Mouse (Mus musculus) liver, embryonic 15.5 days (tissue): ENCODE data around the gene 3110009E18Rik. TPM values are rescaled to one million over a fixed set of nuclear protein-coding genes. Genes with fewer than 3 reads are reported as not detected.
A peak's percentile ranks its signal among the peaks of the same experiment; 100 is the strongest.

Experiments
- ATAC-seq: fragments of 200-750 bp; cut with Nextera tagmentation; 2 replicates; pipeline ENCODE4 v1.8.0; 2017; ENCODE audit warnings: moderate number of reproducible peaks, mild to moderate bottlenecking, moderate library complexity; ENCODE audit not compliant: insufficient read depth
- H3K27ac ChIP-seq: fragments of 300-500 bp; sonication (generic); replicated peaks from 2 replicates; pipeline ENCODE4 v1.5.1; 2015; ENCODE audit warnings: mild to moderate bottlenecking, inconsistent platforms
- H3K27me3 ChIP-seq: fragments of 300-500 bp; sonication (generic); 2 replicates; pipeline ENCODE4 v1.6.1; 2015; ENCODE audit warnings: mild to moderate bottlenecking, inconsistent platforms
- H3K36me3 ChIP-seq: fragments of 300-500 bp; sonication (generic); replicated peaks from 2 replicates; pipeline ENCODE4 v1.6.1; 2015; ENCODE audit warnings: moderate library complexity, mild to moderate bottlenecking, inconsistent platforms
- H3K4me1 ChIP-seq: fragments of 300-500 bp; sonication (generic); replicated peaks from 2 replicates; pipeline ENCODE4 v1.6.1; 2015; ENCODE audit warnings: inconsistent platforms
- H3K4me2 ChIP-seq: fragments of 300-500 bp; sonication (generic); 2 replicates; pipeline ENCODE4 v1.6.1; 2015; ENCODE audit warnings: moderate library complexity, mild to moderate bottlenecking, inconsistent platforms
- H3K4me3 ChIP-seq: fragments of 300-500 bp; sonication (generic); replicated peaks from 2 replicates; pipeline ENCODE4 v1.5.1; 2015; ENCODE audit warnings: mild to moderate bottlenecking, inconsistent platforms
- H3K9ac ChIP-seq: fragments of 300-500 bp; sonication (generic); 2 replicates; pipeline ENCODE4 v1.6.1; 2015; ENCODE audit warnings: moderate library complexity, mild to moderate bottlenecking, inconsistent platforms
- H3K9me3 ChIP-seq: fragments of 300-500 bp; sonication (generic); replicated peaks from 2 replicates; pipeline ENCODE4 v1.6.1; 2016; ENCODE audit warnings: inconsistent platforms
- WGBS: fragments of 180-500 bp; shearing (Covaris S2); methylation state at CpG from one replicate; pipeline ENCODE4 v1.1.7; 2015; ENCODE audit warnings: mixed read lengths; ENCODE audit not compliant: insufficient replicate concordance; 5-methylcytosine and 5-hydroxymethylcytosine counted together
- polyA plus RNA-seq: library from polyadenylated mRNA; unstranded; fragments of >200 nt; fragmentation: Nextera tagmentation; extraction: Ambion mirVana; gene quantifications from 2 replicates; pipeline ENCODE4 v1.2.1, GENCODE M21; 2015

The 3110009E18Rik gene
- polyA plus RNA-seq, 1 experiment from 2014 or later, result 5.8 TPM

DNA sequence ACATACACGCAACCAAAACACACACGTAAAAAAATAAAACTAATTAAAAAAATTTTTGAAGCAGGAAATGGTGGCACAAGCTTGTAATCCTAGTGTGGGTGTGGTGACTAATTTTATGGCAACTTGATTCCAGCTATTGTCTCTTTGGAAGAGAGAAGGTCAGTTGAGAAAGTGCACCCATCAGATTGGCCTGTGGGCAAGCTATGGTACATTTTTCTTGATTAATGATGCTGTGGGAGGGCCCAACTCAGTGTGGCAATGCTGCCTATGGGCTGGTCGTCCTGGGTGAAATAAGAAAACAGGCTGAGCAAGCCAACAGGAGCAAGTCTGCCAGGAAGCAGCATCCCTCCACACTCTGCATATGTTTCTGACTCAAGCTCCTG, 19.8 kb upstream of the 3110009E18Rik start:
- Histone ChIP-seq H3K27me3 (no peaks in the 10 kb centered on the region), H3K4me3 (no peak overlapping the region), H3K9ac (no peak overlapping the region), H3K4me2 (no peak overlapping the region), H3K36me3 (no peaks in the 10 kb centered on the region), H3K4me1 (0 out of 2 replicates have a peak, but pooled peaks cover 6% of the 10 kb centered on the region), H3K9me3 (no peaks in the 10 kb centered on the region), H3K27ac (no peak overlapping the region)
- 56% methylated on average over 3 of the region's 3 CpGs for WGBS
- ATAC-seq, result no peak

DNA sequence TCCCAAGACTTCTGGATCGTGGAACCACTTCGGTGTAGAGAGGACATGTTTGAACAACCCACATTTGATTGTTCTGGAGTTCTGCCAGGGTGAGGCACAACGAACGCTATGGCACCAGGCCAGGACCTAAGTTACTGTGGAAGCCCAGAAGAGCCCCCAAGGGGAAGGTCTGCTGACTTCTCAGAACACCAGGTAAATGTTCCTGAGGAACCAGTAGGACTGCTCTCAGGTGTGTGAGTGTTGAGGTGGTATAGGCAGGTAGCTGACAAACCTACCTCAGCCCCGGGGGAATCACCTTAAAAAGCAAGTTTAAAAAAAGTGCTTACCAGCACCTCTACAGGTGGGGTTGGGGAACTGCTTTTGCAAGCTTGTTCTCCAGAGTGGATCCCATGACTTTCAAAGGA, 15.4 kb upstream of the 3110009E18Rik start:
- H3K9ac ChIP-seq, result no peak overlapping the region
- no peaks in the 10 kb centered on the region for H3K9me3 ChIP-seq
- H3K4me1 ChIP-seq, result no peaks in the 10 kb centered on the region
- no peak overlapping the region for H3K27ac ChIP-seq
- no peaks in the 10 kb centered on the region for H3K36me3 ChIP-seq
- no peak overlapping the region for H3K4me3 ChIP-seq
- no peak overlapping the region for H3K4me2 ChIP-seq
- no peak for ATAC-seq
- H3K27me3 ChIP-seq, result no peaks in the 10 kb centered on the region
- 61% methylated on average over 5 of the region's 5 CpGs for WGBS

DNA sequence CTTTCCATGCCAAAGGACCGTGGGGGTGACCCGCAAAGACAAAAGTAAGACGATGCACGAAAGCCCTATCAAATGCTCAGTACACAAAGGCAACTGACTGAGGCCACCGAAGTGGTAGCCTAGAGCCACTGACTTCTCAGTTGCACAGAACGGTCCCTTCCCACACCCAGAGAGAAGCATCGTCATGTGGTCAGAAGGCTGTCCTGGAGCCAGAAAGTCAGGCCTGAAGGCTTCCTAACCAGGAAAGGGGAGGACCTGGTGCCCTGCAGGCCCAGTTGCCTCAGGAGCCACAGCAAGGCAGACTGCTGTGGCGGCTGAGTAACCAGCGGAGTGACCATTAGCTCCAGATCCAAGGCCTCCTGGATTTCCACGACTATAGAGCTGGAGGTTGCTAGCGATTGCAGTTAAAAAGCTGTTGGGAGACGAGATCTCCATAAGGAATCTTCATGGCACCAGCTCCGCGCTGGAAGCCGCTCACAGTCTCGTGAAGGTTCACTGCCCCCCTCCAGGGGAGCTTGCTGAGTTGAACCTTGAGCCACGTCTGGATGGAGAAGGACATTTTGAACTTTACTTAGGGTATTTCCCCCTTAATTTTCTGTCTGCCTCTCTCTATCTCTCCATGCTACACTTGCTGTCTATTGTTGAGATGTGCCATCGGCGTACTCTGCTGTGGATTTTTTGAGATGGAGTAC, 11.1 kb upstream of the 3110009E18Rik start:
- H3K4me1 ChIP-seq, result peaks cover 10% of the 10 kb centered on the region; the same call in 1 of the 2 replicates
- no peak overlapping the region for H3K27ac ChIP-seq
- H3K27me3 ChIP-seq, result no peaks in the 10 kb centered on the region
- 79% methylated on average over 19 of the region's 19 CpGs for WGBS
- H3K36me3 ChIP-seq, result peaks cover 29% of the 10 kb centered on the region
- H3K9ac ChIP-seq, result no peak overlapping the region
- ATAC-seq, result no peak
- 0 out of 2 replicates have a peak, but pooled peaks cover 4% of the 10 kb centered on the region for H3K9me3 ChIP-seq
- H3K4me2 ChIP-seq, result no peak overlapping the region
- no peak overlapping the region for H3K4me3 ChIP-seq

DNA sequence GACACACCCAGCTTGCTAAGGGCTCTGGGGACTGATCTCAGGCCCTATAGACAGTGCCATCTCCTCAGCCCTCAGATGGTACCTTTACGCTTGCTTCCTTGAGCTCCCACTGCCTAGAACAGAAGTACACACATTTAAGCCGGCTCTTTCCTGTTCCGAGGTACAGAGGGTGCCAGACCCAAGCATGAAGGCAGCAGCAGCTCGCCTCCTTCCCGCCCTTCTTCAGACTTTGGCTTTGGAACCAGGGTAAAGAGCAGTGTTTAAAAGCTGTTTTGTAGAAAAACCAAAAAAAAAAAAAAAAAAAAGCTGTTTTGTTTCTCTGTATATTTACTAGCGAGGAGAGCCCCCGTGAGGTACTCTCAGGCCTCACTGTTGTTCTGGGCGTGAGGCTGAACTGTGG, 9.2 kb upstream of the 3110009E18Rik start:
- H3K4me3 ChIP-seq, result no peak overlapping the region
- peaks cover 10% of the 10 kb centered on the region; the same call in 1 of the 2 replicates for H3K4me1 ChIP-seq
- H3K4me2 ChIP-seq, result no peak overlapping the region
- 0 out of 2 replicates have a peak, but pooled peaks cover 4% of the 10 kb centered on the region for H3K9me3 ChIP-seq
- peaks cover 42% of the 10 kb centered on the region for H3K36me3 ChIP-seq
- H3K27ac ChIP-seq, result no peak overlapping the region
- H3K27me3 ChIP-seq, result no peaks in the 10 kb centered on the region
- 70% methylated on average over 8 of the region's 8 CpGs for WGBS
- no peak for ATAC-seq
- no peak overlapping the region for H3K9ac ChIP-seq

DNA sequence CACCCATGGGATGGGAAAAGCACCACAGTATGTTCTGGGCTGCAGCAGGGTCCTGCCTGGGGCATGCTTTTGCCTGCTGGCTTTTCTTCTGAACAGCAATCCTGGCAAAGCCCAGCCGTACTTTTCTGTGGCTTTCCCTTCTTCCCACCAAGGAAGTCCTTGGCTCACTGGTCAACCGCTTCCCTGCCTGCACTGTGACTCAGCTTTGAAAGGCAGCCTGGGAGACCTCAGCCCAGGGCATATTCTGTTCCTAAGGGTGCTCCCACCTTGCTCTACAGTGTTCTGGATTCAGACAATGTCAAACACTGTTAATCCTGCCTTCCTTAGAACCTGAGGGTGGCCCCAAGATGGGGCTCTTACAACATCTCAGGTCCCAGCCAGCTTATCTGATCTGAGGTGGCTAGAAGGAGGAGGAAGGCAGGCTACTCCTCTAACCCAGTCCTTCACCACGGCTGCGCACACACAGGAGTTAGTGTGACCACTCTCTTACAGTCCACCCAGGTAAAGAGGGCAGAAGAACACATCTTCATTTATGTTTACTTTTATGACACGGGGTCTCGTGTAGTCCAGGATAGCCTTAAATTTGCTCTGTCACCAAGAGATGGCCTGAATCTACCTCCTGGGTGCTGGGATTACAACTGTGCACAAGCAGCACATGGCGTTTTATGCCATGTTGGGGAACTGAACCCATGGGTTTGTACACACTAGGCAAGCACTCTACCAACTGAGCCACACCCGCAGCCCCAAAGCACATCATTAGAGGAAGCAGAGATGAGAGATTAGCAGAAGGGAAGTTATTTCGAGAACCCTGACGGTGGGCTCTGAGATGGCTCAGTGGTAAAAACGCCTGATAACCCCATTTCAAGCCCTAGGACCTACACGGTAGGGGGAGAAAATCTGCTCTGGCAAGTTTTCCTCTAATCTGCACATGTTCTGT, 8.5 kb upstream of the 3110009E18Rik start:
- H3K4me3 ChIP-seq, result no peak overlapping the region
- ATAC-seq, result no peak
- no peak overlapping the region for H3K9ac ChIP-seq
- peaks cover 10% of the 10 kb centered on the region; the same call in 1 of the 2 replicates for H3K4me1 ChIP-seq
- H3K36me3 ChIP-seq, result peaks cover 47% of the 10 kb centered on the region
- 0 out of 2 replicates have a peak, but pooled peaks cover 4% of the 10 kb centered on the region for H3K9me3 ChIP-seq
- no peak overlapping the region for H3K4me2 ChIP-seq
- no peak overlapping the region for H3K27ac ChIP-seq
- no peaks in the 10 kb centered on the region for H3K27me3 ChIP-seq
- WGBS, result 43% methylated on average over 12 of the region's 12 CpGs

DNA sequence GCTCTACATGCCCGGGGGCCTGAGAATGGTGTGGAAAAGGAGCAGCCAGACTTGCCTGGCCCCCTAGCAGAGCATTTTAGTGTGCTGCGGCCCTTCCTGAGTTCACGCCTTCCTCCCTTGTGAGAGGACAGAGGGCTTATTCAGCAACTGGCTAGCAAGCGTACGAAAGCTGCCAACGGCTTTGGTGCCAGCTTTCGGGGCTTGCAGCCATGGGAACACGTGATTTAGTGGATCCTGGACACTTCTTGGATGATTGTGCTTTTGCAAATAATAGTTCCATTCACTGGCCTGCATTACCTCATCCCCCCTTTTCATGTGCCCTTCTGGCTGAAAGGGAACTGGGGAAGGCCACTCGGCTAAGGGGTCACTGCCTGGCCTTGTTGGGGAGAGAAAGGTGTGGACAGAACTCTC, 5.3 kb upstream of the 3110009E18Rik start:
- H3K27me3 ChIP-seq, result no peaks in the 10 kb centered on the region
- peak overlapping the region; percentile 48; the same call in 1 of the 2 replicates for H3K27ac ChIP-seq
- ATAC-seq, result no peak
- H3K4me3 ChIP-seq, result no peak overlapping the region
- H3K4me1 ChIP-seq, result peaks cover 33% of the 10 kb centered on the region
- 84% methylated on average over 9 of the region's 9 CpGs for WGBS
- 0 out of 2 replicates have a peak, but pooled peaks cover 4% of the 10 kb centered on the region for H3K9me3 ChIP-seq
- no peak overlapping the region for H3K9ac ChIP-seq
- peaks cover 58% of the 10 kb centered on the region for H3K36me3 ChIP-seq
- H3K4me2 ChIP-seq, result no peak overlapping the region

DNA sequence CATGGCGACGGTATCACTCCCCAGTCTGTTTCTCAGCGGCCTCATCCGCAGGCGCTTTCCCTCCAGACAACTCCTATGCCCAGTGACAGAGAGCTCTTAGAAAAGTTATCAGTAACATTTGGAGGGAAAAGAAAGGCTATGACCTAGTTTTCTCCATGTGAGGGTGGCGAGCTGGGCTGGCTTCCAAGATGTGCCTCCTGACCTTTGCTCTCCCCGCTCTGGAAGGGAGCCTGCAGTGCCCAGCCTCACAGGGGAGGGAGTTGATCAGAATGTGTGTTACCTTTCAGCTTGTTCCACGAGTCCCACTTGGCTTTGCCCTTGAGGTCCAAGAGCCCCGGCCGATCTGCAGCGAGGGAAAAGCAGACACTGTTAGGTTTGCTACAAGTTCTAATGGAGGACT, 4.9 kb upstream of the 3110009E18Rik start:
- ATAC-seq, result no peak
- H3K27me3 ChIP-seq, result no peaks in the 10 kb centered on the region
- no peak overlapping the region for H3K4me3 ChIP-seq
- 0 out of 2 replicates have a peak overlapping the region, but pooled peaks have one; percentile 8 for H3K4me2 ChIP-seq
- 0 out of 2 replicates have a peak, but pooled peaks cover 4% of the 10 kb centered on the region for H3K9me3 ChIP-seq
- peaks cover 58% of the 10 kb centered on the region for H3K36me3 ChIP-seq
- WGBS, result 79% methylated on average over 11 of the region's 11 CpGs
- H3K9ac ChIP-seq, result no peak overlapping the region
- H3K27ac ChIP-seq, result peak overlapping the region; percentile 48
- H3K4me1 ChIP-seq, result peaks cover 35% of the 10 kb centered on the region

DNA sequence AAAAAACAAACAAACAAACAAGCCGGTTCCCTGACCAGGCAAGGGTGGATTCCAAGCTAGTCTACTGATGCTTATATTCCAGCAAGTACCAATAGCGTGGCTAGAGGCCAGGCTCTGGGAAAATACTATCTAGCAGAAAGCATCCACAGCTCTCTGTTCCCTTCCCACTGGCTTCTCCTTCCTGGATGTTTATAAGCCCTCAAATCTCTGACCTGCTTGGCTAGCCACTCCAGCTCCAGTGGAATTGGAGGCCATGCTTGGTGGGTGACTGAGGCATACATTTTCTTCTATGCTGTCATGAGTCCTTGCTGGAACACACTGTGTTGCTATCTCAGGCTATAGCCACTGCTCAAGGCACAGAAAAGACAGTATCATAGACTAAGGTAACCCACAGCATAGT, 2.1 kb upstream of the 3110009E18Rik start:
- H3K4me1 ChIP-seq, result peaks cover 38% of the 10 kb centered on the region
- H3K27me3 ChIP-seq, result no peaks in the 10 kb centered on the region
- H3K9me3 ChIP-seq, result 0 out of 2 replicates have a peak, but pooled peaks cover 4% of the 10 kb centered on the region
- 0 out of 2 replicates have a peak overlapping the region, but pooled peaks have one; percentile 89 for H3K27ac ChIP-seq
- no peak for ATAC-seq
- peak overlapping the region; percentile 96 for H3K4me2 ChIP-seq
- H3K4me3 ChIP-seq, result peak overlapping the region; percentile 72
- peaks cover 38% of the 10 kb centered on the region for H3K36me3 ChIP-seq
- whole genome bisulfite sequencing, result 69% methylated on average over 2 of the region's 2 CpGs
- no peak overlapping the region for H3K9ac ChIP-seq

DNA sequence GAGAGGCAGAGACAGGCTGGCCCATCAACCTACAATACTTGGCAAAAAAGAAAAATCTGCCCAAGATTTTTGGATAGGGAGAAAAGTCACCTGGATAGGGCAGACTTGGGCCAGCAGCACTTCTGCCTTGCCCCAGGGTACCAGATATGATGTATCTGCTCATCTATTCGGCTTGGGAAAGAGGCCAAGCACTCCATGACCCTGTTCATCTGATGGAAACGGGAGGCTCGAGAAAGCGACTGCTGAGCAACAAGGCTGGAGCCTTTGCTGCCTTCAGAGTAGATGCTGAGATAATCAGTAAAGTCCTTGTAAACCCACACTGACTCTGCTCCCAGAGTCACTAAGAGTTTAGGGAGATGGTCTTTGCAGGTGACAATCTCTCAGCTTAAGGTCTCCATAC, 1.6 kb upstream of the 3110009E18Rik start:
- peaks cover 38% of the 10 kb centered on the region for H3K4me1 ChIP-seq
- peak overlapping the region; percentile 96 for H3K4me2 ChIP-seq
- 0 out of 2 replicates have a peak, but pooled peaks cover 1% of the 10 kb centered on the region for H3K9me3 ChIP-seq
- 73% methylated on average over 4 of the region's 4 CpGs for WGBS
- no peak overlapping the region for H3K9ac ChIP-seq
- peaks cover 34% of the 10 kb centered on the region for H3K36me3 ChIP-seq
- H3K27ac ChIP-seq, result peak overlapping the region; percentile 89
- H3K27me3 ChIP-seq, result no peaks in the 10 kb centered on the region
- H3K4me3 ChIP-seq, result peak overlapping the region; percentile 72
- no peak for ATAC-seq

DNA sequence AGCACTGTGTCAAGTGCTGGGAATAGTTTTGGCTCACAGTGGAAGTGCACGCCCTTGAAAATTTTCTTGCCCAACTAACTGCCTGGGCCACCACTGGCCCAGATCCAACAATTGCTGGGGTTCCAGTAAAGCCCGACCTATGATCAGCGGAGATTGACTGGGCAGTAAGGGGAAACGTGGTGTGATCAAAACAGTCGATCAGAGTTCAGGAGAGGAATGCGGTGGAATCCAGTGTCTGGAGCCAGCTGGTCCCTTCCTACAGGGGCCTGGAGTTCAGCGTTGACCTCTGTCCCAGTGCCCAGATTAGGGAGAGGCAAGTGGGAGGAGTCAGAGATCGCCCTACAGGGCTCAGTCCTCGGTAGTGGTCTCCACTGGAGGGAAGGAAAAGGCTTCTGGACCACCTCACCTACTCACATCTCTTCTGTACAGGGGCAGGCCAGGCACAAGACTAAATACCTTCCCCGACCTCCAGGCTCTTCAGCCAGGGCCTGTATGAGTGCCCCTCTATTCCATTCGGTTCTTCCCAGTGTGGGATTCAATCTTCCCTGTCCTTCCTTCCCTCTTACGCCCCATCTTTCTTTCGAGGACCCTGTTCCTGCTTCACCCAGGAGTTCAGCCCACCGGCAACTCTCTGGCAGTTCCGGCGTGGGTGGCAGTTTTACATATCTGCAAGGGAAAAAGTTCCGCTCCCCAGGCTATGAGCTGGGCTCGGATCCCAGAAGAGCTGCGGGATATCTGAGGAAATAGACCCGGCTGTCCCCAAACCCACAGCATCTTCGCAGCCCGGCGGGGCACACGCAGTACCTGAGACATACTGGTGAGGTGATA, 632 bp upstream of the 3110009E18Rik start:
- H3K4me1 ChIP-seq, result peaks cover 42% of the 10 kb centered on the region

More for the DNA sequence above, 632 bp upstream of the 3110009E18Rik start:
- 5% methylated on average over 24 of the region's 24 CpGs for WGBS
- Histone ChIP-seq H3K4me2 (peak overlapping the region; percentile 96), H3K9me3 (no peaks in the 10 kb centered on the region), H3K27me3 (no peaks in the 10 kb centered on the region), H3K4me3 (peak overlapping the region; percentile 72), H3K9ac (peak overlapping the region; percentile 67), H3K36me3 (peaks cover 24% of the 10 kb centered on the region), H3K27ac (peak overlapping the region; percentile 89)
- peak; percentile 71 for ATAC-seq
